10 mouse cellular contexts compared by ENCODE assay signal in the genomic region with DNA sequence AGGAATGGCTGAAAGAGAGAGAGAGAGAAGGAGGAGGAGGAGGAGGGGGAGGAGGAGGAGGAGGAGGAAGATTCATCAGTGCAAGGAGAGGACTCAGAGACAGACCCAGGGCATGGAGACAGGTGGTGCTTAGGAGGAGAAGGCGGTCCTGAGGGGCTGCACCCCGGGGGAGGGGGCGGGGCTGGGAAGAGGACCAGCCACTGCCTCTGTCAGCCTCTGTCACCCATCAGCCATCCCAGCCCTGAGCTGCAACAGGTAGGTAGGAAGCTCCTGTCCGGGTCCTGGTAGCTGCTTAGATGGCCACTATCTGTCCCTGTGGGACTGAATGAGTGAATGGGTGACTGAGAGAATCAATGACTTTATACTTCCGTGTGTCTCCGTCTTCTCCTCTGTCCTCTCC. TPM values are rescaled to one million over a fixed set of nuclear protein-coding genes. Genes with fewer than 3 reads are reported as not detected.
DNase-seq lines count a peak whose midpoint lies in the region; ATAC-seq and TF ChIP-seq lines count a peak whose summit lies in the region.
"Had no signal": no experiment of that assay in that cellular context is flagged by ENCODE, and none has a peak within 500 bp of the region (broad histone marks: within the 10 kb centered on the region; RNA-seq: fewer than 3 reads in every experiment).

No protein-coding gene starts in this region.

- H3K9ac ChIP-seq in heart, embryonic 12.5 days, result no peak overlapping the region
- no peak overlapping the region for H3K9ac ChIP-seq in heart, adult 2 months (ENCODE audit: low read depth, low read length)
- no peak overlapping the region for H3K9ac ChIP-seq in lung, embryonic 16.5 days (ENCODE audit: low read length)
- H3K9ac ChIP-seq in embryonic facial prominence, embryonic 13.5 days, result peak overlapping the region; percentile 61; the same call in 1 of the 2 replicates
- H3K9ac ChIP-seq in limb, embryonic 11.5 days (ENCODE audit: low read length), result no peak overlapping the region

- intact Hi-C loops in heart, adult 2 months (cut with DNase I), result loop anchor here (2.0 to 5.0 kb wide), 2 partner anchors 81 to 146 kb away; no protein-coding TSS in a partner anchor

- H3K79me2 ChIP-seq in heart, adult 2 months (replicated peaks; ENCODE audit: control insufficient read depth, insufficient read depth, low read length), result no peaks in the 10 kb centered on the region

- ATAC-seq in heart, embryonic 12.5 days (ENCODE audit: insufficient number of reproducible peaks, low FRiP score), result no peak
- no peak for ATAC-seq in lung, embryonic 16.5 days (ENCODE audit: low read depth)
- ATAC-seq in embryonic facial prominence, embryonic 13.5 days (ENCODE audit: insufficient number of reproducible peaks, insufficient read depth, low FRiP score, low TSS enrichment, low read depth), result no peak
- ATAC-seq in limb, embryonic 11.5 days (ENCODE audit: insufficient number of reproducible peaks, low FRiP score, low TSS enrichment, low read depth), result no peak
- no peak for ATAC-seq in frontal cortex, adult (ENCODE audit: low TSS enrichment)

- TF ChIP-seq CTCF in heart, adult 2 months (IDR thresholded peaks at IDR 0.05), result no peak

- H3K36me3 ChIP-seq in heart, embryonic 12.5 days, result peaks cover 7% of the 10 kb centered on the region; the same call in 1 of the 2 replicates
- no peaks in the 10 kb centered on the region for H3K36me3 ChIP-seq in heart, adult 2 months (ENCODE audit: control insufficient read depth, insufficient read depth, low read length)
- H3K36me3 ChIP-seq in lung, embryonic 16.5 days (ENCODE audit: control insufficient read depth, insufficient read depth, low read length), result no peaks in the 10 kb centered on the region
- H3K36me3 ChIP-seq in embryonic facial prominence, embryonic 13.5 days, result 0 out of 2 replicates have a peak, but pooled peaks cover 4% of the 10 kb centered on the region
- peaks cover 2% of the 10 kb centered on the region; the same call in 1 of the 2 replicates for H3K36me3 ChIP-seq in limb, embryonic 11.5 days (ENCODE audit: control insufficient read depth, insufficient read depth, low read length)

- TF ChIP-seq EP300 in heart, adult 2 months (IDR thresholded peaks at IDR 0.05; ENCODE audit: insufficient read depth, low read depth, low read length), result no peak

- H3K9me3 ChIP-seq in heart, embryonic 12.5 days (replicated peaks), result 0 out of 2 replicates have a peak, but pooled peaks cover 5% of the 10 kb centered on the region
- no peaks in the 10 kb centered on the region for H3K9me3 ChIP-seq in lung, embryonic 16.5 days (ENCODE audit: control insufficient read depth, low read length)
- no peaks in the 10 kb centered on the region for H3K9me3 ChIP-seq in embryonic facial prominence, embryonic 13.5 days
- peaks cover 3% of the 10 kb centered on the region; the same call in 1 of the 2 replicates for H3K9me3 ChIP-seq in limb, embryonic 11.5 days (ENCODE audit: control insufficient read depth, low read length)

- H3K27ac ChIP-seq in heart, embryonic 12.5 days (ENCODE audit: poor library complexity, severe bottlenecking), result no peak overlapping the region
- H3K27ac ChIP-seq in heart, adult 2 months, result no peak overlapping the region
- H3K27ac ChIP-seq in lung, embryonic 16.5 days (ENCODE audit: low read length), result no peak overlapping the region
- no peak overlapping the region for H3K27ac ChIP-seq in embryonic facial prominence, embryonic 13.5 days
- no peak overlapping the region for H3K27ac ChIP-seq in limb, embryonic 11.5 days (replicated peaks; ENCODE audit: low read depth, low read length)

- WGBS in heart, embryonic 12.5 days, result 5% methylated on average over 6 of the region's 6 CpGs
- 25% methylated on average over 5 of the region's 6 CpGs for WGBS in heart, adult 2 months
- WGBS in lung, embryonic 16.5 days, result 7% methylated on average over 6 of the region's 6 CpGs
- 6% methylated on average over 5 of the region's 6 CpGs for WGBS in embryonic facial prominence, embryonic 13.5 days
- WGBS in limb, embryonic 11.5 days, result 3% methylated on average over 5 of the region's 6 CpGs

- TF ChIP-seq POLR2A in heart, adult 2 months (IDR thresholded peaks at IDR 0.05; ENCODE audit: insufficient read depth, low read depth, low read length), result no peak

- H3K27me3 ChIP-seq in heart, embryonic 12.5 days (replicated peaks), result peaks cover 40% of the 10 kb centered on the region
- no peaks in the 10 kb centered on the region for H3K27me3 ChIP-seq in heart, adult 2 months (ENCODE audit: control insufficient read depth, insufficient read depth, low read length)
- peaks cover 22% of the 10 kb centered on the region for H3K27me3 ChIP-seq in lung, embryonic 16.5 days (ENCODE audit: control insufficient read depth, insufficient read depth, low read depth, low read length)
- peaks cover 9% of the 10 kb centered on the region; the same call in 1 of the 2 replicates for H3K27me3 ChIP-seq in embryonic facial prominence, embryonic 13.5 days
- H3K27me3 ChIP-seq in limb, embryonic 11.5 days (ENCODE audit: control insufficient read depth, insufficient read depth, low read length), result no peaks in the 10 kb centered on the region

- H3K4me3 ChIP-seq in heart, embryonic 12.5 days, result peak overlapping the region; percentile 0; the same call in 1 of the 2 replicates
- no peak overlapping the region for H3K4me3 ChIP-seq in heart, adult 2 months
- no peak overlapping the region for H3K4me3 ChIP-seq in lung, embryonic 16.5 days (ENCODE audit: low read length)
- H3K4me3 ChIP-seq in embryonic facial prominence, embryonic 13.5 days, result peak overlapping the region; percentile 30
- peak overlapping the region; percentile 32 for H3K4me3 ChIP-seq in limb, embryonic 11.5 days (ENCODE audit: low read depth, low read length)

- peaks cover 45% of the 10 kb centered on the region for H3K4me1 ChIP-seq in heart, embryonic 12.5 days (replicated peaks)
- no peaks in the 10 kb centered on the region; the same call in 1 of the 2 replicates for H3K4me1 ChIP-seq in heart, adult 2 months (ENCODE audit: control insufficient read depth, insufficient read depth, low read length)
- H3K4me1 ChIP-seq in lung, embryonic 16.5 days (replicated peaks; ENCODE audit: control insufficient read depth, insufficient read depth, low read length), result peaks cover 33% of the 10 kb centered on the region
- peaks cover 60% of the 10 kb centered on the region for H3K4me1 ChIP-seq in embryonic facial prominence, embryonic 13.5 days
- peaks cover 42% of the 10 kb centered on the region for H3K4me1 ChIP-seq in limb, embryonic 11.5 days (ENCODE audit: control insufficient read depth, insufficient read depth, low read length)

- no peak for DNase-seq in heart, adult 2 months
- DNase-seq in lung, postnatal 25 days (ENCODE audit: low spot score), result no peak
- no peak for DNase-seq in limb, embryonic 11.5 days (ENCODE audit: low spot score)
- no peak for DNase-seq in right cerebral cortex, postnatal 14 days
- DNase-seq: adrenal gland, postnatal 25 days; cerebellum, adult 11 months had no signal

- peak overlapping the region; percentile 71 for H3K4me2 ChIP-seq in heart, embryonic 12.5 days
- 0 out of 2 replicates have a peak overlapping the region, but pooled peaks have one; percentile 1 for H3K4me2 ChIP-seq in lung, embryonic 16.5 days (ENCODE audit: low read depth, low read length)
- H3K4me2 ChIP-seq in embryonic facial prominence, embryonic 13.5 days, result peak overlapping the region; percentile 72
- H3K4me2 ChIP-seq in limb, embryonic 11.5 days (ENCODE audit: low read depth, severe bottlenecking), result peak overlapping the region; percentile 64

RNA-seq across cellular contexts. Expression of gene Gng8, which starts 2.0 kb away (rescaled TPM):
- polyA plus RNA-seq in heart, embryonic 12.5 days (2016; fragmentation: Nextera tagmentation; extraction: Ambion mirVana), result 2.3 and 4.3 TPM in 2 replicates
- 1 to 10 TPM in 1 of 2 experiments, under 1 TPM in 1; 0.47 to 1.6 TPM for total RNA-seq in heart, adult 2 months (2021)
- polyA plus RNA-seq in heart, adult 2 months (2012; rRNA removed), result 7.4 and 13.1 TPM in 2 replicates
- 12.9 and 13.0 TPM in 2 replicates for polyA plus RNA-seq in lung, embryonic 16.5 days (2015; fragmentation: Nextera tagmentation; extraction: Ambion mirVana)
- polyA plus RNA-seq in embryonic facial prominence, embryonic 13.5 days (2015; fragmentation: Nextera tagmentation; extraction: Ambion mirVana), result 19.9 and 32.0 TPM in 2 replicates
- polyA plus RNA-seq in limb, embryonic 11.5 days (2014; fragmentation: Nextera tagmentation; extraction: Ambion mirVana), result 13.9 and 15.9 TPM in 2 replicates

RNA-seq across cellular contexts. Expression of gene Ptgir, which starts 12.7 kb away (rescaled TPM):
- 0.28 and 0.34 TPM in 2 replicates for polyA plus RNA-seq in heart, embryonic 12.5 days (2016; fragmentation: Nextera tagmentation; extraction: Ambion mirVana)
- total RNA-seq in heart, adult 2 months (2021), result 1 to 10 TPM; 1.9 to 2.9 TPM
- polyA plus RNA-seq in heart, adult 2 months (2012; rRNA removed), result 5.2 and 7.4 TPM in 2 replicates
- polyA plus RNA-seq in lung, embryonic 16.5 days (2015; fragmentation: Nextera tagmentation; extraction: Ambion mirVana), result 2.6 and 2.8 TPM in 2 replicates
- polyA plus RNA-seq in embryonic facial prominence, embryonic 13.5 days (2015; fragmentation: Nextera tagmentation; extraction: Ambion mirVana), result 1.2 TPM in 2 replicates
- polyA plus RNA-seq in limb, embryonic 11.5 days (2014; fragmentation: Nextera tagmentation; extraction: Ambion mirVana), result 0.24 and 0.44 TPM in 2 replicates

RNA-seq across cellular contexts. Expression of gene Dact3, which starts 18.5 kb away (rescaled TPM):
- 14.3 and 15.2 TPM in 2 replicates for polyA plus RNA-seq in heart, embryonic 12.5 days (2016; fragmentation: Nextera tagmentation; extraction: Ambion mirVana)
- total RNA-seq in heart, adult 2 months (2021), result 10 to 100 TPM in 1 of 2 experiments, 1 to 10 TPM in 1; 8.6 to 12.1 TPM
- 19.6 and 20.0 TPM in 2 replicates for polyA plus RNA-seq in heart, adult 2 months (2012; rRNA removed)
- 2.1 and 2.2 TPM in 2 replicates for polyA plus RNA-seq in lung, embryonic 16.5 days (2015; fragmentation: Nextera tagmentation; extraction: Ambion mirVana)
- polyA plus RNA-seq in embryonic facial prominence, embryonic 13.5 days (2015; fragmentation: Nextera tagmentation; extraction: Ambion mirVana), result 4.9 TPM in 2 replicates
- 14.6 and 15.7 TPM in 2 replicates for polyA plus RNA-seq in limb, embryonic 11.5 days (2014; fragmentation: Nextera tagmentation; extraction: Ambion mirVana)

RNA-seq across cellular contexts. Expression of gene Calm3, which starts 30.3 kb away (rescaled TPM):
- polyA plus RNA-seq in heart, embryonic 12.5 days (2016; fragmentation: Nextera tagmentation; extraction: Ambion mirVana), result 83.6 and 95.0 TPM in 2 replicates
- total RNA-seq in heart, adult 2 months (2021), result 100 to 1,000 TPM; 168 to 175 TPM
- polyA plus RNA-seq in heart, adult 2 months (2012; rRNA removed), result 163 and 206 TPM in 2 replicates
- polyA plus RNA-seq in lung, embryonic 16.5 days (2015; fragmentation: Nextera tagmentation; extraction: Ambion mirVana), result 116 and 118 TPM in 2 replicates
- 104 and 111 TPM in 2 replicates for polyA plus RNA-seq in embryonic facial prominence, embryonic 13.5 days (2015; fragmentation: Nextera tagmentation; extraction: Ambion mirVana)
- 176 and 201 TPM in 2 replicates for polyA plus RNA-seq in limb, embryonic 11.5 days (2014; fragmentation: Nextera tagmentation; extraction: Ambion mirVana)

RNA-seq across cellular contexts. Expression of gene Pnmal2, which starts 50.9 kb away (rescaled TPM):
- 3.5 and 4.2 TPM in 2 replicates for polyA plus RNA-seq in heart, embryonic 12.5 days (2016; fragmentation: Nextera tagmentation; extraction: Ambion mirVana)
- total RNA-seq in heart, adult 2 months (2021), result 1 to 10 TPM; 3.8 to 4.1 TPM
- 3.5 and 4.4 TPM in 2 replicates for polyA plus RNA-seq in heart, adult 2 months (2012; rRNA removed)
- 5.1 and 5.5 TPM in 2 replicates for polyA plus RNA-seq in lung, embryonic 16.5 days (2015; fragmentation: Nextera tagmentation; extraction: Ambion mirVana)
- polyA plus RNA-seq in embryonic facial prominence, embryonic 13.5 days (2015; fragmentation: Nextera tagmentation; extraction: Ambion mirVana), result 10.5 and 10.9 TPM in 2 replicates
- polyA plus RNA-seq in limb, embryonic 11.5 days (2014; fragmentation: Nextera tagmentation; extraction: Ambion mirVana), result 4.8 TPM in 2 replicates

Comparison
In these comparisons a context has a peak if more than half of its experiments do, and no peak if none do; other contexts are left out.
1. H3K4me3 ChIP-seq: peak in heart, embryonic 12.5 days (single experiment), embryonic facial prominence, embryonic 13.5 days (single experiment) and limb, embryonic 11.5 days (single experiment); none in heart, adult 2 months (single experiment) and lung, embryonic 16.5 days (single experiment).
2. H3K4me2 ChIP-seq: peak in every context shown above with its lines; median percentile 72 in embryonic facial prominence, embryonic 13.5 days; 71 in heart, embryonic 12.5 days; 64 in limb, embryonic 11.5 days; 1 in lung, embryonic 16.5 days.